Mouse (Mus musculus) liver, embryonic 11.5 days (tissue): ENCODE results near the gene Arhgap36. TPM values are rescaled to one million over a fixed set of nuclear protein-coding genes. Genes with fewer than 3 reads are reported as not detected.

ENCODE experiments used
- polyA plus RNA-seq: library from polyadenylated mRNA; unstranded; fragments of >200 nt; fragmentation: Nextera tagmentation; extraction: Ambion mirVana; gene quantifications from 2 replicates; pipeline ENCODE4 v1.2.1, GENCODE M21; 2014

Gene Arhgap36
- polyA plus RNA-seq, 1 experiment from 2014 or later = 8.5 TPM

Other genes with a start within 250 kb of the Arhgap36 start
- 7.4 and 8.0 TPM in 2 replicates for gene Enox2, start 175.7 kb upstream of the Arhgap36 start, polyA plus RNA-seq
- gene Olfr1320, start 208.4 kb downstream of the Arhgap36 start, polyA plus RNA-seq = not detected in 2 replicates